Mouse (Mus musculus) neural tube, embryonic 11.5 days (tissue): ENCODE data around the gene Ttc6. TPM values are rescaled to one million over a fixed set of nuclear protein-coding genes. Genes with fewer than 3 reads are reported as not detected.

Experiments
- ATAC-seq: fragments of 200-750 bp; cut with Nextera tagmentation; 2 replicates; pipeline ENCODE4 v1.8.0; 2017; ENCODE audit warnings: moderate number of reproducible peaks, mild to moderate bottlenecking, moderate TSS enrichment, moderate library complexity; ENCODE audit not compliant: insufficient read depth, low FRiP score, low TSS enrichment
- DNase-seq: peaks from one replicate; pipeline ENCODE4 v3.0.0-alpha.2; 2015; ENCODE audit warnings: low spot score
- H3K27ac ChIP-seq: fragments of 300-500 bp; sonication (generic); 2 replicates; pipeline ENCODE4 v1.5.1; 2014; ENCODE audit warnings: low read depth, mild to moderate bottlenecking, low read length
- H3K27me3 ChIP-seq: fragments of 300-500 bp; sonication (generic); 2 replicates; pipeline ENCODE4 v1.6.1; 2014; ENCODE audit warnings: mild to moderate bottlenecking, low read length, mixed read lengths; ENCODE audit not compliant: control insufficient read depth, insufficient read depth
- H3K36me3 ChIP-seq: fragments of 300-500 bp; sonication (generic); 2 replicates; pipeline ENCODE4 v1.6.1; 2014; ENCODE audit warnings: mild to moderate bottlenecking, low read length, moderate library complexity, mixed read lengths; ENCODE audit not compliant: control insufficient read depth, insufficient read depth
- H3K4me1 ChIP-seq: fragments of 300-500 bp; sonication (generic); 2 replicates; pipeline ENCODE4 v1.6.1; 2014; ENCODE audit warnings: low read length, mixed read lengths; ENCODE audit not compliant: control insufficient read depth, insufficient read depth
- H3K4me2 ChIP-seq: fragments of 300-500 bp; sonication (generic); 2 replicates; pipeline ENCODE4 v1.6.1; 2014; ENCODE audit warnings: low read depth, mild to moderate bottlenecking, moderate library complexity
- H3K4me3 ChIP-seq: fragments of 300-500 bp; sonication (generic); 2 replicates; pipeline ENCODE4 v1.5.1; 2014; ENCODE audit warnings: low read depth, low read length
- H3K9ac ChIP-seq: fragments of 300-500 bp; sonication (generic); 2 replicates; pipeline ENCODE4 v1.6.1; 2014; ENCODE audit warnings: mild to moderate bottlenecking, low read length
- H3K9me3 ChIP-seq: fragments of 300-500 bp; sonication (generic); 2 replicates; pipeline ENCODE4 v1.6.1; 2016; ENCODE audit warnings: low read length; ENCODE audit not compliant: control insufficient read depth
- WGBS: fragments of 180-500 bp; shearing (Covaris S2); extraction: QIAGEN DNeasy Blood & Tissue Kit; methylation state at CpG from one replicate; pipeline ENCODE4 v1.1.7; 2014; 5-methylcytosine and 5-hydroxymethylcytosine counted together
- polyA plus RNA-seq: library from polyadenylated mRNA; unstranded; fragments of >200 nt; fragmentation: Nextera tagmentation; extraction: Ambion mirVana; gene quantifications from 2 replicates; pipeline ENCODE4 v1.2.1, GENCODE M21; 2014

The Ttc6 gene
- polyA plus RNA-seq, 1 experiment from 2014 or later: 0.33 TPM

DNA sequence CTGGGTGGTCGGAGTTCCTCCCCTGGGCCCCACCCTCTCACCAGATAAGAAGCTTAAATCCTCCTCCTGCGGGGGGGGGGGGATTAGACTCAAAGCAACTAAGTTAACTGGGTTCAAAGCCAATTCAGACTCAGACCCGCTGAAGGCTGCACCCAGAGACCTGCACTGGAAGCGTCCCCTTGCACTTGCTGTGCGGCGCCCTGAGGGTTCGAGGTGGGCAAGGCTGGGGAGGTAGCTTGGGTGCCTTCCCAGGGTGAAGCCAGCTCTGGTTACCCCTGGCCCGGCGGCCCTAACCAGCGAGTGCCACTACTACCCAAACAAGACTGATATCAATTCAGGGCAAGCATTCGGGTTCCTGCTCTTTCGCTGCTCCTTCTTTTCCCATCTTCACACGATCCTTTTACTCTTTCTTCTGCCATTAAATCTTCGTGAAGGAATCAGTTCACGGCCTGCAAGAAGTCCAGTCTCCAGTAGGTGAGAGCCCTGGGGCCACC, 14.2 kb upstream of the Ttc6 start:
- H3K4me3 ChIP-seq: no peak overlapping the region
- no peak overlapping the region for H3K4me2 ChIP-seq
- 3% methylated on average over 14 of the region's 15 CpGs for WGBS
- ATAC-seq: no peak
- peaks cover 4% of the 10 kb centered on the region; the same call in 1 of the 2 replicates for H3K4me1 ChIP-seq
- no peaks in the 10 kb centered on the region for H3K36me3 ChIP-seq
- H3K27me3 ChIP-seq: peaks cover 96% of the 10 kb centered on the region
- no peak overlapping the region for H3K27ac ChIP-seq
- peak; percentile 12 for DNase-seq
- no peaks in the 10 kb centered on the region for H3K9me3 ChIP-seq
- H3K9ac ChIP-seq: no peak overlapping the region

- no peaks in the 10 kb centered on the region for H3K9me3 ChIP-seq
- ATAC-seq: no peak
- no peaks in the 10 kb centered on the region for H3K36me3 ChIP-seq
- peak; percentile 41 for DNase-seq
- H3K4me2 ChIP-seq: no peak overlapping the region
- H3K27ac ChIP-seq: no peak overlapping the region
- peaks cover 96% of the 10 kb centered on the region for H3K27me3 ChIP-seq
- no peak overlapping the region for H3K9ac ChIP-seq
- peaks cover 4% of the 10 kb centered on the region; the same call in 1 of the 2 replicates for H3K4me1 ChIP-seq
- H3K4me3 ChIP-seq: no peak overlapping the region
- 1% methylated on average over 31 of the region's 31 CpGs for WGBS
Observed at GRCm38 (mm10) chr12:57550181-57550808, 13.6 kb upstream of the Ttc6 start.

DNA sequence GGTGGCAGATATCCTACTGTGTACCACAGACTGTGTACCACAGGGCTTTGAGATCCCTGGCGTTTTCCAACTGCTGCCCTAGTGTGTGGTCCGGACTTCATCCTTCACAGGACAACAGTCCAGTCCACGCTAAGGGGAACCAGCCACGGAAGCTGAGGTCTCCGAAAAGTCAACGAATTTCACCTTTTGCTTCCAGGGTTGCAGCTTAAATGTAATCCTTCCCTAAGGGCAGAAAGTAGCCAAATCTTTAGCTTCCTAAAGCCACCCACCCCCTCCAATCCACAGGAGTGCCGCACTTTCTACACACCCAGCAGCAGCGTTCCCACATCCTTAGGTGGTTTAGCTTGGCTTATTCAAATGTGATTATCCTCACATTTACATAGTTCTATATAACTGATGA, 13.0 kb upstream of the Ttc6 start:
- ATAC-seq: no peak
- H3K9ac ChIP-seq: no peak overlapping the region
- WGBS: 3% methylated on average over 8 of the region's 8 CpGs
- no peak overlapping the region for H3K27ac ChIP-seq
- no peak overlapping the region for H3K4me3 ChIP-seq
- no peaks in the 10 kb centered on the region; the same call in 1 of the 2 replicates for H3K4me1 ChIP-seq
- peaks cover 96% of the 10 kb centered on the region for H3K27me3 ChIP-seq
- no peak overlapping the region for H3K4me2 ChIP-seq
- peak; percentile 35 for DNase-seq
- H3K9me3 ChIP-seq: no peaks in the 10 kb centered on the region
- no peaks in the 10 kb centered on the region for H3K36me3 ChIP-seq

DNA sequence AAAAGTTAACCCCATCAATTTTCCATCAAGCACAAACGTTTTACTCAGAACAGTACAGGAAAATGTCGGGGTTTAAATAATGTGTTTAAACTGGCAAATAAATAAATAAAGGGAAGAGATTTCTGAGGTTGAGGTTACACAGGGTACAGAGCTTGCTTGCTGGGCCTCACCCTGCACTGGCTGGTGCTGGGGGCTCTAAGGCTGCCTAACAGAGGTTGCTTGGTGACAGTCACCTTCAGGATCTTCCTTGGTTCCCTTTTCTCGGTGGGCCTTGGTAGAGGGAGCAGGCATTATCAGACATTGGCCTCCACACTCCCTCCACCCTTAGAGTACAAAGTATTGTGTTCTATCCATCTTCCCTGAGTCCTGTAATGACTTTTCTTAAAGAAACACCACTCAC, 11.6 kb upstream of the Ttc6 start:
- ATAC-seq (no peak), DNase-seq (no peak)
- Histone ChIP-seq H3K4me1 (no peaks in the 10 kb centered on the region), H3K27me3 (peaks cover 85% of the 10 kb centered on the region), H3K27ac (no peak overlapping the region), H3K36me3 (no peaks in the 10 kb centered on the region), H3K4me2 (no peak overlapping the region), H3K4me3 (no peak overlapping the region), H3K9ac (no peak overlapping the region), H3K9me3 (no peaks in the 10 kb centered on the region)
- 10% methylated on average over 3 of the region's 3 CpGs for WGBS

DNA sequence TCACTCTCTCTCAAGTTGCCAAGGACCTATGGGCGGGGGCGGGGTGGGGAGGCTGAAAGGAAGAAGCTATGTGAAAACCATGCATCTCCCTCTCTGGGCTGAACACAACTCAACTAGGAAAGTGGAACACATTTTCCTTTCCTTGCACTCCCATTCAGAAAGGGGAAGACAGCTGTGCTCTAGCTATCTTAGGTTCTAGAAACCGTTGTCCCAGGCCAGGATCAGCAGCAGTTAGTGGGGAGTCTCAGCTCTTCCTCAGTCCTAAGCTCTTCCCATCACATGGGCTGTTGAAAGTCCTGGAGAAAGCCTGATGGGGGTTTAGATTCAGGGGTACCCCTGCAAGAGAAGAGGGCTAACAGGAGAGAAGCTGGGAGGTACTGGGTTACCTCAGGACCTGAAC, 9.8 kb upstream of the Ttc6 start:
- H3K9ac ChIP-seq: no peak overlapping the region
- 47% methylated on average over 3 of the region's 3 CpGs for WGBS
- no peaks in the 10 kb centered on the region for H3K9me3 ChIP-seq
- no peaks in the 10 kb centered on the region for H3K4me1 ChIP-seq
- no peaks in the 10 kb centered on the region for H3K36me3 ChIP-seq
- H3K27me3 ChIP-seq: peaks cover 67% of the 10 kb centered on the region
- DNase-seq: no peak
- ATAC-seq: no peak
- H3K27ac ChIP-seq: no peak overlapping the region
- H3K4me2 ChIP-seq: no peak overlapping the region
- H3K4me3 ChIP-seq: no peak overlapping the region

- H3K9me3 ChIP-seq: no peaks in the 10 kb centered on the region
- ATAC-seq (no peak), DNase-seq (no peak)
- H3K4me3 ChIP-seq: no peak overlapping the region
- H3K9ac ChIP-seq: no peak overlapping the region
- WGBS: 39% methylated on average over 9 of the region's 9 CpGs
- no peak overlapping the region for H3K4me2 ChIP-seq
- H3K27me3 ChIP-seq: peaks cover 18% of the 10 kb centered on the region; the same call in 1 of the 2 replicates
- no peaks in the 10 kb centered on the region for H3K36me3 ChIP-seq
- no peaks in the 10 kb centered on the region for H3K4me1 ChIP-seq
- H3K27ac ChIP-seq: no peak overlapping the region
Observed at GRCm38 (mm10) chr12:57571773-57572172, 7.9 kb downstream of the Ttc6 start.

DNA sequence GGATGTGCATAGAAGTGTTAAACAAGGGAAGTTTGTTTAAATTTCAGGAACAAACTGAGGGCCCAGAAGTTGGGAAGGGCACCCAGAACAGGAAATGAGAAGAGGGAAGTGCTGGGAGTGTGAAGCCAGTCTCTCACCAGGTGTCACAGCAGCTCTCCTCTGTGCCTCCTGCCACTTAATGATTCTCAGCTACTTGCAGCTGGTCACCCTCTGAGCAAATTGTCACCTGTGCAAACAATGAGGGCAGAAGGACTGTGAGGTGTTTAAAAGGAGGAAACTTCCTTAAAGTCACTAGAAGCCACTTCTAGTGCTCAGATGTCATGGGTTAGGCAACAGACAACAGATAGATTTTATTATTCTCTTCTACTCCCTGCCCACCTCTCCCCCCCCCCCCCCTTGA, 8.5 kb downstream of the Ttc6 start:
- Histone ChIP-seq H3K36me3 (no peaks in the 10 kb centered on the region), H3K9me3 (no peaks in the 10 kb centered on the region), H3K4me1 (no peaks in the 10 kb centered on the region), H3K9ac (no peak overlapping the region), H3K27ac (no peak overlapping the region), H3K4me3 (no peak overlapping the region), H3K4me2 (no peak overlapping the region), H3K27me3 (peaks cover 18% of the 10 kb centered on the region; the same call in 1 of the 2 replicates)
- no peak for DNase-seq
- no peak for ATAC-seq

DNA sequence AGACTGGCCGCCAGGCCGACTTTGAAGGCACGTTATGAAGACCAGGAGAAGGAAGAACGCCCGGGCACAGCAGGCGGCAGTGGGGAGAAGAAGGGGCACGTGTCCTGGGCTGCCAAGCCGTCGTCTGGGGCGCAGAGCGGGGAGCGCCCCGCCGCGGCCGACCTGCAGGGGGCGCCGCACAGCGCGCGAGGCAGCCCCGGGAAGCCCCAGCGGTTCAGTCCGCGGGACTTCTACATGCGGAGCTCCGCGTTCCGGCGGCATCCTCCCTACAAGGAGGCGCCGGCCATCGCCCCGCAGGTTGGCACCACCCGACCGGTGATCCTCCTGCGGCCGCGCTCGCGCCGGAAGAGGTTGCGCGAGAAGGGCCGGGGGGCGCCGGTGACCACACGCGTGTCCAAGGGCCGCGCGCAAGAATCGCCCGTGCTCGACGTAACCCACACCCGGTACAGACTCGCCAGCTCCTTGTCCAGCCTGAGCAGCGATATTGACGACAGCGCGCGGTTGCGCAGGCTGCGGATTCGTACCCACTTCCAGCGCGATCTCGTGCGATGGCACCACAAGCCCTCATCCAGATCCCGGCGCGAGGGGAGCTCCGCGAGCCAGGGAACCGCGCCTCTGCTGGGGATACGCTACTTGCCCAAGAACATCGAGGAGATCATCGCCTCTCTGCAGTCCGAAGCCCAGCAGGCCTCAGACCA, 12.2 kb downstream of the Ttc6 start:
- no peak overlapping the region for H3K27ac ChIP-seq
- 2% methylated on average over 81 of the region's 81 CpGs for WGBS
- ATAC-seq (peak; percentile 89), DNase-seq (peak; percentile 83)
- H3K9me3 ChIP-seq: no peaks in the 10 kb centered on the region
- peak overlapping the region; percentile 45 for H3K4me3 ChIP-seq
- H3K4me2 ChIP-seq: peak overlapping the region; percentile 72
- no peaks in the 10 kb centered on the region for H3K36me3 ChIP-seq
- peak overlapping the region; percentile 55 for H3K9ac ChIP-seq
- H3K4me1 ChIP-seq: no peaks in the 10 kb centered on the region
- H3K27me3 ChIP-seq: peaks cover 18% of the 10 kb centered on the region; the same call in 1 of the 2 replicates

DNA sequence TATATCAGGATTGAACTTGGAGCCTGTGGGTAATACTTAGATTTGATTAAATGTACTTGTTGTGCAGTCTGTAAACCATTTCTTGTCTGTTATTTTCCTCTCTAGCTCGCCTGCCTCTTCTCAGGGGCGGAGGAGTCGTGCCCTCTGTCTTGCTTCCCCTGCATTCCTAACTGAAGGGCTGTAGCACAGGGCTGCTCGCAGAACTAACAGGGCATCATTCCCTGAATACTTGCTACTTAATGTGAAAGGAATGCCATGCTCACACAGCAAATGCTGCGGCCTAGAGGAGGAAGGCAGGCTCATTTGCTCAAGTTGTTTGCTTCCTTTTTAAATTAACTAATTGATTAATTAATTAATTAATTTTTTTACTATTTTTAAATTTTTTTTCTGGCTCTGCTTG, 43.7 kb downstream of the Ttc6 start:
- no peak for ATAC-seq
- no peaks in the 10 kb centered on the region for H3K36me3 ChIP-seq
- 71% methylated on average over 5 of the region's 5 CpGs for WGBS
- no peak overlapping the region for H3K27ac ChIP-seq
- no peak overlapping the region for H3K9ac ChIP-seq
- H3K4me2 ChIP-seq: no peak overlapping the region
- no peaks in the 10 kb centered on the region for H3K27me3 ChIP-seq
- no peak for DNase-seq
- H3K4me3 ChIP-seq: no peak overlapping the region
- H3K9me3 ChIP-seq: no peaks in the 10 kb centered on the region
- no peaks in the 10 kb centered on the region for H3K4me1 ChIP-seq
